Mouse (Mus musculus) heart, embryonic 14.5 days (tissue): ENCODE measurements at regions not wholly inside any gene's neighbourhood (a gene's known extent, or its start where the extent isn't known, plus 50 kb on each side); places are given as distances from the start of the nearest gene placed in this dataset.

Experiments used
- ATAC-seq: fragments of 200-750 bp; cut with Nextera tagmentation; 2 replicates; pipeline ENCODE4 v1.8.0; 2017; ENCODE audit warnings: low read depth, moderate TSS enrichment; ENCODE audit not compliant: insufficient number of reproducible peaks, insufficient read depth, low FRiP score
- H3K27ac ChIP-seq, 2 experiments: fragments of 200-500 bp in 1 of 2; fragments of 300-500 bp in 1 of 2; sonication (generic) in 1 of 2; replicated peaks in 1 of 2; 2 replicates each; pipeline ENCODE4 v1.5.1; 2012 to 2014; ENCODE audit warnings: low read depth in 2 of 2, low read length in 2 of 2, control low read depth in 1 of 2, mild to moderate bottlenecking in 1 of 2, mixed read lengths in 1 of 2; ENCODE audit not compliant: control insufficient read depth in 1 of 2, insufficient read depth in 1 of 2
- H3K27me3 ChIP-seq: fragments of 300-500 bp; sonication (generic); 2 replicates; pipeline ENCODE4 v1.6.1; 2014; ENCODE audit warnings: mild to moderate bottlenecking, low read length, control low read depth; ENCODE audit not compliant: control insufficient read depth, insufficient read depth
- H3K36me3 ChIP-seq: fragments of 300-500 bp; sonication (generic); 2 replicates; pipeline ENCODE4 v1.6.1; 2014; ENCODE audit warnings: mild to moderate bottlenecking, control low read depth, low read length, mixed read lengths; ENCODE audit not compliant: control insufficient read depth, insufficient read depth
- H3K4me1 ChIP-seq, 2 experiments: fragments of 200-500 bp in 1 of 2; fragments of 300-500 bp in 1 of 2; sonication (generic) in 1 of 2; 2 replicates each; pipeline ENCODE4 v1.6.1; 2012 to 2014; ENCODE audit warnings: low read length in 2 of 2, control low read depth in 1 of 2, mixed read lengths in 1 of 2; ENCODE audit not compliant: control insufficient read depth in 2 of 2, insufficient read depth in 2 of 2
- H3K4me2 ChIP-seq: fragments of 300-500 bp; sonication (generic); 2 replicates; pipeline ENCODE4 v1.6.1; 2014; ENCODE audit warnings: mild to moderate bottlenecking, low read length
- H3K4me3 ChIP-seq, 2 experiments: fragments of 200-500 bp in 1 of 2; fragments of 300-500 bp in 1 of 2; sonication (generic) in 1 of 2; 2 replicates each; pipeline ENCODE4 v1.5.1; 2012 to 2014; ENCODE audit warnings: low read length in 2 of 2, mild to moderate bottlenecking in 2 of 2, control low read depth in 1 of 2, low read depth in 1 of 2, moderate library complexity in 1 of 2; ENCODE audit not compliant: control insufficient read depth in 1 of 2, insufficient read depth in 1 of 2
- H3K9ac ChIP-seq: fragments of 300-500 bp; sonication (generic); 2 replicates; pipeline ENCODE4 v1.6.1; 2014; ENCODE audit warnings: mild to moderate bottlenecking, low read length
- H3K9me3 ChIP-seq: fragments of 300-500 bp; sonication (generic); 2 replicates; pipeline ENCODE4 v1.6.1; 2016; ENCODE audit warnings: low read length, control low read depth; ENCODE audit not compliant: control insufficient read depth
- WGBS: fragments of 180-500 bp; shearing (Covaris S2); extraction: QIAGEN DNeasy Blood & Tissue Kit; methylation state at CpG from one replicate; pipeline ENCODE4 v1.1.7; 2014; 5-methylcytosine and 5-hydroxymethylcytosine counted together

DNA sequence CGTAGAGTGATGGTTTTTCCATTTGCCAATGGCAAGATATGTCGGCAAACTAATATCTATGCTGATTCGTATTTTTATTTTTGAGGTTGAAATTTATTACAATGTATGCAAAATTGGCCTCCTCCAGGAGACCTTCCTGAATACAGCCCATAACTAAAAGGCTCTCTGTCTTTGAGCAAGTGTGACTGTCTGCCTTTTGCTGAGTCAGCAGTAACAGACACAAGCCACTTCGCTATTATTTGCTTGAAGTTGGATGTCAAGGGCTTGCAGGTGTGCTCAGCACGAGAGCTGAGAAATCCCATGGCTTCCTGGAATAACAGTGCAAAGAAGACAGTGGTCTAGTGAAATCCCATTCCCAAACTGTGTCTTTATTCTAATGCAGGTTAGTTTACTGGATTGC is 56.9 kb downstream of the Dmrt2 start:
- Histone ChIP-seq H3K4me3 (no peak overlapping the region), H3K4me1 (no peaks in the 10 kb centered on the region), H3K9ac (no peak overlapping the region), H3K4me2 (no peak overlapping the region), H3K9me3 (no peaks in the 10 kb centered on the region), H3K27ac (no peak overlapping the region), H3K36me3 (no peaks in the 10 kb centered on the region), H3K27me3 (no peaks in the 10 kb centered on the region)
- no peak for ATAC-seq
- 83% methylated on average over 5 of the region's 5 CpGs for WGBS

DNA sequence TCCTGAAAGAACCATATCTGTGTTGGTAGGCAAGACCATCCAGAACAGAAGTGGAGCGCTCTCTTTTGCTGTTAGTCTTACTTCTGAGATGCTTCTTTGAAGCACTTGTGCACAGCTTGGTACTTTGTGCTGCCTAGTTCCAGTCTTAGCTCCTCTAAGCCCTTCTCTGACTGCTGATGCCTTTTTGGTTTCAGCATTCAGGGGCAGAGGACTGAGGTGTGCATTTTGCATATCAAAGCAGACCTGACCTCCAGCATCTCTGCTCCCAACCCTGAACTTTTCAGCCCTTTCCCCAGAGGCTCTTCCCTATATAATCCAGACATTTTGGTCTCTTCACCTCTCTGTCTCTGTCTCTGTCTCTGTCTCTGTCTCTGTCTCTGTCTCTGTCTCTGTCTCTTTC is 57.4 kb downstream of the Dmrt2 start:
- no peaks in the 10 kb centered on the region for H3K4me1 ChIP-seq
- no peak overlapping the region for H3K4me2 ChIP-seq
- no peaks in the 10 kb centered on the region for H3K9me3 ChIP-seq
- no peak for ATAC-seq
- H3K4me3 ChIP-seq: no peak overlapping the region
- no peak overlapping the region for H3K27ac ChIP-seq
- 93% methylated on average over 1 of the region's 1 CpGs for WGBS
- no peaks in the 10 kb centered on the region for H3K27me3 ChIP-seq
- no peak overlapping the region for H3K9ac ChIP-seq
- H3K36me3 ChIP-seq: no peaks in the 10 kb centered on the region

DNA sequence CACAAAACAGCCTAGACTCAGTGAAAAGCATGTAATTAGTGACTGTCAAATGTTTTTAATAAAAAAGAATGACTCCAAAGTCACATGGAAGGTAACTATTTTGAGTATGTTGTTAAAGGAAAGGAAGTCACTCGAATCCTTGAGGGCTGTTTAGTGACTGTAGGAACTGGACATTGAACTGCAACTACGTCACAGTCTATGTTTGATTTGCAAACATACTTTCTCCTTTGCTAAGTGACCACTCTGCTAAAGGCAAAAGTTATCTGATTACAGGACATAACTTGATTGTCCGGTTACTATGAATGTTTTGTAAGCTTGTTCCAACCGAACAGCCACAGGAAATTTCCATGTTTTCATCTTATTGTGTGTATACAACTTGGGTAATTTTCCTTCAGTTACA is 106.2 kb downstream of the Dmrt2 start:
- H3K27ac ChIP-seq: no peak overlapping the region
- H3K9ac ChIP-seq: no peak overlapping the region
- no peaks in the 10 kb centered on the region for H3K36me3 ChIP-seq
- no peak overlapping the region for H3K4me3 ChIP-seq
- no peak for ATAC-seq
- H3K4me1 ChIP-seq: no peaks in the 10 kb centered on the region
- WGBS: 77% methylated on average over 4 of the region's 4 CpGs
- no peaks in the 10 kb centered on the region for H3K9me3 ChIP-seq
- no peak overlapping the region for H3K4me2 ChIP-seq
- H3K27me3 ChIP-seq: no peaks in the 10 kb centered on the region

DNA sequence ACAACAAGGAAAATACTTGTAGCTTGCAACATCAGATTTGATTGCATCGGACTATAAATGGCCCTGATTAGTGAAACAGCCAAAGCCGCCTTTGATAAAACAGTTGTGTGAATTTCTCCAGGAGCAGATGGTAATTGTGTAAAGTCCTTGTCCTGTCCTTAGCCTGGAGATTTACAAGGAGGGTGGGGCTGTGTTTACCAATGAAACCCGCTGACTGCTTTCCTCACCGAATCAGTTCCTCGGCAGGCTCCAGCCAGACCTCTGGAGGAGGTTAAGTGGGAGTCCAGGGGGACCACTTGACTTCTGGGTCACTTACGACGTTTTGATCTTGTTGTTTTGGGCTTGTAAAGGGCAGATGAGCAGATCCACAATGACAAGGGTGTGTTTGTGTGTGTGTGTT is 107.1 kb downstream of the Dmrt2 start:
- H3K9ac ChIP-seq: no peak overlapping the region
- no peaks in the 10 kb centered on the region for H3K36me3 ChIP-seq
- no peaks in the 10 kb centered on the region for H3K27me3 ChIP-seq
- no peaks in the 10 kb centered on the region for H3K4me1 ChIP-seq
- no peak overlapping the region for H3K4me3 ChIP-seq
- WGBS: 54% methylated on average over 7 of the region's 7 CpGs
- no peaks in the 10 kb centered on the region for H3K9me3 ChIP-seq
- H3K4me2 ChIP-seq: no peak overlapping the region
- no peak for ATAC-seq
- H3K27ac ChIP-seq: no peak overlapping the region

DNA sequence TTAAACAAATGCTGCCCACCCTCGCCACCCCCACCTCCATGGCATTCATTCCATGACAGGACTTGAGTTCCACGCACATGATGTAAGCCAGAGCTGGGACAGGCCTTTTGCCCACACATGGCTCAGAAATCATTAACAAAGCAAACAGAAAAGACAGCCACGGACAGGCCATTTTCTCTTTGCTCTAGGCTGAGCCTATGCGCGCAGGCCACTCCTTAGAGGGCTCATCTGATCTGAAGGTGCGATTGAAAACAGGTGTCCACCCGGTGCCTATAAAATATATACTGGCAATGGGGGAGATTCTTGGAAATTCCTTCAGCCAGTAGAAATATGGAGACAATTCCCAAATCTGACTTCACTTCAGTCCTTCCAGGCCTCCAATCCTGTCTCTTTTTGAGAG is 109.1 kb downstream of the Dmrt2 start:
- Histone ChIP-seq H3K4me1 (no peaks in the 10 kb centered on the region), H3K27me3 (no peaks in the 10 kb centered on the region)
- ATAC-seq: no peak

DNA sequence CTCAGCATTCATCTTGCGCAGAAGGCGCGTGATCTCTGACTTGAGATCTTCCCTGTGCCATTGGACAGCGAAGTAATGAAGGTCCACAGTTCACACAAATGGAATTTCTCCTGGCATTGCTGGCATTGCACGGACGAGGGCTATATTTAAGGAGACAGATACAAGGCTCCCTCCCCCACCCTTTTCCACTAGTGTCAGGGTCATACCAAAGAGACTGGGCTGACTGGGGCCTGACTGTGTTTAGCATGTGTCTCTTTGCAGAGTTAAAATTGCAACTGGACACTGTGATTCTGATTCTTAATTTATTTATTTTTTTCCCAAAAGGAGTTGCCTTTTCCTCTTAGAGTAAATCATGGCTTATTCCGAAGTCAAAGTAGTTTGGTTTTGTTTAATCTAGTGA is 130.5 kb downstream of the Dmrt2 start:
- H3K27ac ChIP-seq: no peak overlapping the region
- no peak overlapping the region for H3K4me2 ChIP-seq
- no peak overlapping the region for H3K4me3 ChIP-seq
- H3K36me3 ChIP-seq: no peaks in the 10 kb centered on the region
- no peak for ATAC-seq
- no peaks in the 10 kb centered on the region for H3K27me3 ChIP-seq
- no peak overlapping the region for H3K9ac ChIP-seq
- H3K9me3 ChIP-seq: no peaks in the 10 kb centered on the region
- peaks cover 0 to 7% of the 10 kb centered on the region in 2 experiments; a peak in 2 of 4 replicates for H3K4me1 ChIP-seq
- WGBS: 56% methylated on average over 7 of the region's 7 CpGs

More for the DNA sequence above, 109.1 kb downstream of the Dmrt2 start:
- Histone ChIP-seq H3K27ac (no peak overlapping the region), H3K9me3 (no peaks in the 10 kb centered on the region), H3K9ac (no peak overlapping the region), H3K36me3 (no peaks in the 10 kb centered on the region), H3K4me2 (no peak overlapping the region), H3K4me3 (no peak overlapping the region)
- WGBS: 84% methylated on average over 7 of the region's 7 CpGs

DNA sequence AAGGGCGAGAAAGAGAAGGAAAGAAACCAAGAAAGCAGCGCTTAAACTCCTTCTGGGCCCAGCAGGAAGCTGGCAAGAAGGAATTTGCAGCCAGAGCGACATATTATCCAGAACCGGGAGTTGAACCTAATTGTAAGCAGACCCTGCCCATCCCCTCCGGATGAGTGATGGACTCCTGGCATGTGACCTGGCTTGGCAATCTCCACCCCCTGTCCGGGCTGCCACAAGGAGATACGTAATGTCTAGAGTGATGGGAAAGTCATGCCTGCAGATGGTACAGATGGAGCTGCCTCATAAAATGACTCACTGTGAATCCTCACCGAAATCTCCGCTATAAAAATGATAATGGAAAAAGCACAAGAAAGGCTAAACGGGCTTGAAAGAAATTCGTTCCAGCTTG is 133.1 kb downstream of the Dmrt2 start:
- H3K4me2 ChIP-seq: no peak overlapping the region
- no peaks in the 10 kb centered on the region for H3K36me3 ChIP-seq
- H3K4me3 ChIP-seq: no peak overlapping the region
- H3K9me3 ChIP-seq: no peaks in the 10 kb centered on the region
- no peak overlapping the region for H3K9ac ChIP-seq
- peaks cover 0 to 7% of the 10 kb centered on the region in 2 experiments; a peak in 2 of 4 replicates for H3K4me1 ChIP-seq
- no peak overlapping the region for H3K27ac ChIP-seq
- ATAC-seq: no peak
- WGBS: 67% methylated on average over 11 of the region's 11 CpGs
- no peaks in the 10 kb centered on the region for H3K27me3 ChIP-seq

DNA sequence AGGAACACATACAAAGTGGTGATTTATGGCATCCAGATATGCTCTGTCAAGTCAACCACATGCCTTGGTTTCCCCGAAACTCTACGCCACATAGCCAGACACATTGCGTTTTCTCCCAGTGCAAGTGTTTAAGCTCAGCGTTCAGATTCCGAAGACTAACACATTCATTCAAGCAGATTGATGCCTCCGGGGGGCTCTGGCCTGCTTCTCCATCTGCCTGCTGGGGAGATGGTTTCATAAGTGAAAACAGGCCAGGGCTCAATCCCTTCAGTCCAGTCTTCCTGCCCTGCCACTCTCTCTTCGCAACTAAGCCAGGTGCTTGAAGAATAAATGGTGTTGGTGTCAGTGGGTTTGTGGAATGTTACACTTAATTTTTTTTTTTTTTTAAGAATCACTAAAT is 141.4 kb downstream of the Dmrt2 start:
- H3K4me3 ChIP-seq: no peak overlapping the region
- ATAC-seq: no peak
- H3K4me2 ChIP-seq: no peak overlapping the region
- no peak overlapping the region for H3K9ac ChIP-seq
- WGBS: 88% methylated on average over 7 of the region's 7 CpGs
- H3K9me3 ChIP-seq: no peaks in the 10 kb centered on the region
- H3K4me1 ChIP-seq: no peaks in the 10 kb centered on the region
- no peak overlapping the region for H3K27ac ChIP-seq
- H3K36me3 ChIP-seq: no peaks in the 10 kb centered on the region
- H3K27me3 ChIP-seq: no peaks in the 10 kb centered on the region
